Mouse (Mus musculus) embryonic facial prominence, embryonic 11.5 days (tissue): ENCODE results near the gene Rnasek. TPM values are rescaled to one million over a fixed set of nuclear protein-coding genes. Genes with fewer than 3 reads are reported as not detected.

Experiments used
- ATAC-seq: fragments of 200-750 bp; cut with Nextera tagmentation; replicated peaks from 2 replicates; pipeline ENCODE4 v1.8.0; 2017; ENCODE audit warnings: low read depth; ENCODE audit not compliant: insufficient number of reproducible peaks, low FRiP score, low TSS enrichment
- DNase-seq: peaks from one replicate; pipeline ENCODE4 v3.0.0-alpha.2; 2015; ENCODE audit warnings: low spot score
- H3K27ac ChIP-seq: fragments of 300-500 bp; sonication (generic); replicated peaks from 2 replicates; pipeline ENCODE4 v1.5.1; 2014; ENCODE audit warnings: mild to moderate bottlenecking, low read depth, low read length, control low read depth
- H3K27me3 ChIP-seq: fragments of 300-500 bp; sonication (generic); 2 replicates; pipeline ENCODE4 v1.6.1; 2014; ENCODE audit warnings: mild to moderate bottlenecking, low read length, moderate library complexity, mixed read lengths; ENCODE audit not compliant: control insufficient read depth, insufficient read depth
- H3K36me3 ChIP-seq: fragments of 300-500 bp; sonication (generic); replicated peaks from 2 replicates; pipeline ENCODE4 v1.6.1; 2014; ENCODE audit warnings: low read depth, mild to moderate bottlenecking, low read length, moderate library complexity, mixed read lengths; ENCODE audit not compliant: control insufficient read depth, insufficient read depth
- H3K4me1 ChIP-seq: fragments of 300-500 bp; sonication (generic); 2 replicates; pipeline ENCODE4 v1.6.1; 2014; ENCODE audit warnings: low read length, mixed read lengths; ENCODE audit not compliant: control insufficient read depth, insufficient read depth
- H3K4me2 ChIP-seq: fragments of 300-500 bp; sonication (generic); 2 replicates; pipeline ENCODE4 v1.6.1; 2014; ENCODE audit warnings: low read depth, mild to moderate bottlenecking, control low read depth, low read length, moderate library complexity
- H3K4me3 ChIP-seq: fragments of 300-500 bp; sonication (generic); 2 replicates; pipeline ENCODE4 v1.5.1; 2014; ENCODE audit warnings: low read depth, low read length, control low read depth
- H3K9ac ChIP-seq: fragments of 300-500 bp; sonication (generic); replicated peaks from 2 replicates; pipeline ENCODE4 v1.6.1; 2014; ENCODE audit warnings: mild to moderate bottlenecking, control low read depth, low read length
- H3K9me3 ChIP-seq: fragments of 300-500 bp; sonication (generic); replicated peaks from 2 replicates; pipeline ENCODE4 v1.6.1; 2016; ENCODE audit warnings: mild to moderate bottlenecking, low read length, inconsistent platforms, mixed read lengths; ENCODE audit not compliant: control insufficient read depth
- WGBS: fragments of 180-500 bp; shearing (Covaris S2); extraction: QIAGEN DNeasy Blood & Tissue Kit; methylation state at CpG from one replicate; pipeline ENCODE4 v1.1.7; 2014; 5-methylcytosine and 5-hydroxymethylcytosine counted together
- polyA plus RNA-seq: library from polyadenylated mRNA; unstranded; fragments of >200 nt; fragmentation: Nextera tagmentation; extraction: Ambion mirVana; gene quantifications from 2 replicates; pipeline ENCODE4 v1.2.1, GENCODE M21; 2014

Rnasek gene
- polyA plus RNA-seq, 1 experiment from 2014 or later: 103 TPM

DNA sequence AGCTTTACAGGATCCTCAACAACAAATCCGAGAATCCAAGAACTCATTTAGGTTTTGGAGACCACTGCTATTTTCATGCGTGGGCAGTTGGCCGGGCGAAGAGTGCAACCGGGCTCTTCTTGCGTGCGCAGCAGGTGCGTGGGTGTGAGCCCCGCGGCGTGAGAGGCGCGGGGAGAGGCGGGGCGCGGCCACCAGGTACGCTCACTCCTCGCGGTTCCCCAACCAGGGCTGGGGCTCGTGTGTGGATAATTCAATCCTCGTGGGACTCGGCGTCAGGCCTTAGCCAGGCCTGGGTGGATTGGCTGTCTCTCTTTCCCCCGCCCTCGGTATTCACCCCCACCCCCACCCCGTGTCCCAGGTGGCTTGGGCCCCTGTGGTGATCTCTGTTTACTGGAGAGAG, 25.9 kb downstream of the Rnasek start:
- WGBS: 9% methylated on average over 23 of the region's 26 CpGs

DNA sequence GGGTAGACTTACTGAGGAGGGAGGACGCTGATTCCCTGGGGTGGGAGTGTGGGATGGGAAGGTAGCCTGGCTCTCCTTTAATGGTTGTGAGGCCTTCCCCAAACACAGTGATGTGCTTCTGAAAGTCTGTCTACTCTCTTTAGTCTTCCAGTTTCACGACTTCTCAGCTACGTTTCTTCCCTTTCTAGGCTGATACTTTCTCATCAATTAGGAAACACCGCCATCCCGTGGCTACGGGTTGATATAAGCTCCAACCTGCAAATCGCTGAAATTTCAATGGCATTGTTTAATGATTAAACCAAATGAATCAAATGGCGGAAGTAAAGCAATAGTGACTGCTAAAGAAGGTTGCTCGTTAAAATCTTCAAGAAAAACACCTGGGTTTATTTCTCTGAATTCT, 26.7 kb downstream of the Rnasek start:
- Histone ChIP-seq H3K27ac (no peak overlapping the region), H3K9ac (no peak overlapping the region), H3K36me3 (no peaks in the 10 kb centered on the region), H3K4me3 (no peak overlapping the region), H3K9me3 (no peaks in the 10 kb centered on the region), H3K4me2 (no peak overlapping the region), H3K4me1 (peaks cover 10% of the 10 kb centered on the region), H3K27me3 (peaks cover 37% of the 10 kb centered on the region)
- ATAC-seq (no peak), DNase-seq (peak; percentile 76)
- WGBS: 15% methylated on average over 9 of the region's 9 CpGs

More for the DNA sequence above, 25.9 kb downstream of the Rnasek start:
- DNase-seq: no peak
- no peak overlapping the region for H3K27ac ChIP-seq
- H3K9ac ChIP-seq: peak overlapping the region; percentile 47
- peaks cover 10% of the 10 kb centered on the region for H3K4me1 ChIP-seq
- no peaks in the 10 kb centered on the region for H3K9me3 ChIP-seq
- no peak for ATAC-seq
- H3K4me2 ChIP-seq: peak overlapping the region; percentile 59
- no peaks in the 10 kb centered on the region for H3K36me3 ChIP-seq
- H3K27me3 ChIP-seq: peaks cover 37% of the 10 kb centered on the region
- peak overlapping the region; percentile 29 for H3K4me3 ChIP-seq

DNA sequence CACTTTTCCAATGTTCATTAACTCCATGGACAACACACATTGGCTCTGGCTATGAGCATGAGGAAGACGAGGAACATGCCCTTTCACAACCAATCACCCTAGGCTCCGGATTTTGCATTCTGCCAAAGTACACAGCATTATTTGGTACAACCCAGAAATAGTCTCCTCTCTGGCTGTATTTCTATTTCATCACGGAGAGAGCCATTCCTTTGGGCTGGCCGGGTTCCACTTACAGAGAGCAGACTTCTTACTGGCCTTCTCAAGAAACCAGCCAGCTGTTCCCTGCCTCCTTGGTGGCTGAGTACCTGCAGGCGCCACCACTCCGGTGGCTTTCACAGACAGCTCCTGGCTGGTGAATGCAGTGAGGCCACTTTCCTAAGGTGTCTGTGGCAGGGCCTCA, 27.2 kb downstream of the Rnasek start, which contains the start of gene Slc16a11:
Gene Slc16a11, plus strand, starts transcription at position 330 of the 400 bp plus-strand sequence.
- peaks cover 10% of the 10 kb centered on the region for H3K4me1 ChIP-seq
- peaks cover 37% of the 10 kb centered on the region for H3K27me3 ChIP-seq
- no peaks in the 10 kb centered on the region for H3K36me3 ChIP-seq
- H3K27ac ChIP-seq: no peak within 1 kb of the TSS
- H3K4me3 ChIP-seq: no peak within 1 kb of the TSS
- DNase-seq (no peak), ATAC-seq (no peak)
- H3K4me2 ChIP-seq: no peak within 1 kb of the TSS
- no peak within 1 kb of the TSS for H3K9ac ChIP-seq
- 62% methylated on average over 6 of the region's 6 CpGs for WGBS
- H3K9me3 ChIP-seq: no peaks in the 10 kb centered on the region

DNA sequence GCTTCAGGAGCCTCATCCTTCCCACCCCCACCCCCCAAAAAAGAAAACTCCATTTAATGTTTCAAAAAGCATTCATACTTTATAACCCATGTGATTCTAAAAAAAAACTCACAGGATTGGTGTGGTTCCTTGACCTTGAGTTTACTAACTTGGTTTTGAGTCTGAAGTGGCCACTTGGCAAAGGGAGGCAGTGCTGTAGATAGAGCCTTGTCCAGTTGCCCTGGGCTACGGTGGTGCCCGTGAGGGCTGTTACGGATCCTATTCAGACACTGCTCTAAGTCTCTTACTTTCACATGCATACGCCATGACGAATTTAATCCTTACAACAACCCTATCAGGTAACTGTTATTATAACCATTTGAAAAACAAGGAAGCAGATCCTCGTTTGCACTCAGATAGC, 27.7 kb downstream of the Rnasek start:
- DNase-seq (no peak), ATAC-seq (no peak)
- Histone ChIP-seq H3K4me3 (no peak overlapping the region), H3K4me2 (no peak overlapping the region), H3K9ac (no peak overlapping the region), H3K9me3 (no peaks in the 10 kb centered on the region), H3K27ac (no peak overlapping the region), H3K36me3 (no peaks in the 10 kb centered on the region), H3K4me1 (peaks cover 10% of the 10 kb centered on the region), H3K27me3 (peaks cover 37% of the 10 kb centered on the region)
- 82% methylated on average over 6 of the region's 6 CpGs for WGBS

DNA sequence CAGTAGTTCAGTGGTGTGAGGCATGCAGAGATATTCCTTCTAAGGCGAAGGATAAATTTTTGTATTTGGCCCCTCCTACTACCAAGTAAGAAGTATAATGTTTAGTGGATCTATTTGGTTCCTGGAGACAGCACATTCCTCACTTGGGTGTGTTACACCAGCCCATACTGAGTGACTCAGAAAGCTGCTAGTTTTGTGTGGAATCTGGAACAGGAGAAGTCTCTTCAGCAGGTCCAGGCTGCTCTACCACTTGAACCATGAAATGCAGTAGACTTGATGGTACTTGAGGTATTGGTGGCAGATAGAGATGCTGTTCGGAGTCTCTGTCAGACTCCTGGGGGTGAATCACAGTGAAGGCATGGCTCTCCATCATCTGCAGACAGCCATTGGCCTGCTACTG, 29.0 kb downstream of the Rnasek start:
- no peak overlapping the region for H3K4me3 ChIP-seq
- peaks cover 10% of the 10 kb centered on the region for H3K4me1 ChIP-seq
- ATAC-seq (no peak), DNase-seq (no peak)
- H3K9me3 ChIP-seq: no peaks in the 10 kb centered on the region
- H3K9ac ChIP-seq: no peak overlapping the region
- H3K36me3 ChIP-seq: no peaks in the 10 kb centered on the region
- H3K27ac ChIP-seq: no peak overlapping the region
- H3K27me3 ChIP-seq: peaks cover 24% of the 10 kb centered on the region
- 94% methylated on average over 2 of the region's 2 CpGs for WGBS
- H3K4me2 ChIP-seq: no peak overlapping the region

DNA sequence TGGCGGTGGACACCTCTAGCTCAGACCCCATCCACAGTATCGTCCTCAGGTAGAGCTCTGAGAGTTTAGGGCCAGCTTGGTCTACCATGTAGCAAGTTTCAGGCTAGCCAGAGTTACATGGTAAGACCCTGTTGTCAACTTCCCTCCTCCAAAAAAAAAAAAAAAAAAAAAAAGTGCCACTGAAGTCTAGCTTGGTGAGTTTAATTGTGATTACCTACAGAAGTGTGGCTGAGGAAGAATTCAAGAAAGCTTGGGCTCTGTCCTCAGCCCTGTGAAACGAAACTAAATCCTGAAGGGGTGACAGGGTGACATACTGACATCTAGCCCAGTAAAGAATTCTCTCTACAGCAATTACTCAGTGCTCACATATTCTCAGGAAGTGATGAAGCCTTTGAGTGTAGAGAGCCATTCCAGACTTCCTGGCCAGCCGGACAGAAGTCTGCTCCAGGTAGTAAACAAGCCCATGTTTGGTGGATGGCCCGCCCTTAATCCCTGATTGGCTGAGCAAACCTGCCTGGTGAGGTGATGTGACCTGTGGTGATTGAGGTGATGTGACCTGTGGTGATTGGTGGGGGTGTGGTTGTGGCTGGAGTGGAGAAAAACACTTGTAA, 30.8 kb downstream of the Rnasek start:
- ATAC-seq (no peak), DNase-seq (no peak)
- peaks cover 3% of the 10 kb centered on the region for H3K4me1 ChIP-seq
- no peak overlapping the region for H3K4me2 ChIP-seq
- H3K27ac ChIP-seq: no peak overlapping the region
- H3K9ac ChIP-seq: no peak overlapping the region
- peaks cover 6% of the 10 kb centered on the region for H3K27me3 ChIP-seq
- WGBS: 80% methylated on average over 5 of the region's 5 CpGs
- H3K36me3 ChIP-seq: no peaks in the 10 kb centered on the region
- H3K4me3 ChIP-seq: no peak overlapping the region
- no peaks in the 10 kb centered on the region for H3K9me3 ChIP-seq

DNA sequence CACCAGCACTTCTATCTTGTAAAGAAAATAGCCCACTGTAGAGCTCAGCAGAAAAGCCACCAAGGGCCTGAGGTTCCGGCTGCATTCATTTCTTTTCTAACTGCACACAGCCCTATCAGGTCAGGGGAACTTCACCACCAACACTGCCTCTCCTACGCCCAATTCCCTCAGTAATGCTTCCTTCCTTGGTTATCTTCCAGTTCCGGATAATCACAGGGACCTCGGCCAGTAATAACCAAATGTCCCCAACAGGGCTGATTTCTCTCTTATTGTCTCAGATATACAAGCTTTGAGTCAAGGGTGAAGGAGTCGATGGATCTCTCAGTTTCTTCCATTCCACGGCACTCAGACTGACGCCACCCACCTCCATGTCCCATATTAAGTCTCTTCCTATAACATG, 32.4 kb downstream of the Rnasek start:
- no peak for ATAC-seq
- Histone ChIP-seq H3K9ac (no peak overlapping the region), H3K27ac (no peak overlapping the region), H3K36me3 (no peaks in the 10 kb centered on the region), H3K4me1 (no peaks in the 10 kb centered on the region), H3K4me3 (no peak overlapping the region), H3K27me3 (0 out of 2 replicates have a peak, but pooled peaks cover 2% of the 10 kb centered on the region), H3K9me3 (no peaks in the 10 kb centered on the region), H3K4me2 (no peak overlapping the region)
- DNase-seq: no peak
- 81% methylated on average over 7 of the region's 7 CpGs for WGBS

DNA sequence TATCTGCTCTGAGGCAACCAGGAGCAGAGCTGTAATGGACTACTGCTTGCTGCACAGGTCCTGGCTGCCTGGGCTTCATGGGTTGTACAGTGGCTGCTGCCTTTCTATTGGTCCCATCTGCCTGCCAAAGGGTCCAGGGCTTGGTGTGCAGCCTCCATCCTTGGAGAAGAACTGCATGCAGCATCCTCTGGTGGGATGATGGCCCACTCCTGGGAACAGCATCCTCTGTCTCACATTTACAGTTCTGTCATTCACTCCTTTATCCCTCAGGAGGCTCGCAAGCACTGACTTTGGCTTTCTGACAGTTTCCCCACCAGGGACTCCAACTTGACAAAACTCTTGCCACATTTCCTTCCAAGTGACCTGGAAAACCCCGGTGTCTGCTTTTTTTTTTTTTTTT, 32.8 kb downstream of the Rnasek start:
- H3K27me3 ChIP-seq: no peaks in the 10 kb centered on the region
- no peaks in the 10 kb centered on the region for H3K4me1 ChIP-seq
- DNase-seq: no peak
- H3K9me3 ChIP-seq: no peaks in the 10 kb centered on the region
- 87% methylated on average over 2 of the region's 2 CpGs for WGBS
- no peak overlapping the region for H3K27ac ChIP-seq
- no peak overlapping the region for H3K4me3 ChIP-seq
- no peak overlapping the region for H3K9ac ChIP-seq
- no peak for ATAC-seq
- no peaks in the 10 kb centered on the region for H3K36me3 ChIP-seq
- H3K4me2 ChIP-seq: no peak overlapping the region
